Mouse (Mus musculus): ENCODE results near the gene Lrguk. TPM values are rescaled to one million over a fixed set of nuclear protein-coding genes. Genes with fewer than 3 reads are reported as not detected.

Lrguk gene
- polyA plus RNA-seq, 1 experiment from 2014 or later = 2.7 TPM

DNA sequence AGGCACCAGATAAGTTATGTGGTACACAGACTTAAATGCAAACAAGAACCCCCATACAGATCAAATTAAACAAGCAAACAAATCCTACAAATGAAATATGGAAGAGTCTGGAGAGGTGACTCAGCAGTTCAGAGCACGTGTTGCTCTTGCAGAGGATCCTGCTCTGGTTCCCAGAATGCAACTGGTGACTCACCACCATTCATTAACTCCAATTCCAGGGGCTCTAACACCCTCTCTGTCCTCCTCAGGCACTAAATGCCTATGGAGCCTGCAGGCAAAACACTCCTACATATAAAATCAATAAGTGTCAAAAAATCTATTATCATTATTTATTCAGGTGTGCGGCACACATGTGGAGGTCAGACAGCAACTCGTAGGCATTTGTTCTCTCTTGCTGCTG is 4.8 kb downstream of the Lrguk start:
- POLR2A ChIA-PET = no interaction called here
- ATAC-seq = no peak
- no peak for TF ChIP-seq CTCF (IDR thresholded peaks at IDR 0.05)
- no peak for DNase-seq (ENCODE audit: low read depth, low spot score)
- CTCF ChIA-PET = no interaction called here
- no peaks in the 10 kb centered on the region for H3K27me3 ChIP-seq
- in situ Hi-C loops (cut with MboI; ENCODE audit: low pct_unique_long_range_greater_than_20kb) = loop anchor here (25.0 kb wide), 1 partner anchor 1697 kb away; no protein-coding TSS in a partner anchor

DNA sequence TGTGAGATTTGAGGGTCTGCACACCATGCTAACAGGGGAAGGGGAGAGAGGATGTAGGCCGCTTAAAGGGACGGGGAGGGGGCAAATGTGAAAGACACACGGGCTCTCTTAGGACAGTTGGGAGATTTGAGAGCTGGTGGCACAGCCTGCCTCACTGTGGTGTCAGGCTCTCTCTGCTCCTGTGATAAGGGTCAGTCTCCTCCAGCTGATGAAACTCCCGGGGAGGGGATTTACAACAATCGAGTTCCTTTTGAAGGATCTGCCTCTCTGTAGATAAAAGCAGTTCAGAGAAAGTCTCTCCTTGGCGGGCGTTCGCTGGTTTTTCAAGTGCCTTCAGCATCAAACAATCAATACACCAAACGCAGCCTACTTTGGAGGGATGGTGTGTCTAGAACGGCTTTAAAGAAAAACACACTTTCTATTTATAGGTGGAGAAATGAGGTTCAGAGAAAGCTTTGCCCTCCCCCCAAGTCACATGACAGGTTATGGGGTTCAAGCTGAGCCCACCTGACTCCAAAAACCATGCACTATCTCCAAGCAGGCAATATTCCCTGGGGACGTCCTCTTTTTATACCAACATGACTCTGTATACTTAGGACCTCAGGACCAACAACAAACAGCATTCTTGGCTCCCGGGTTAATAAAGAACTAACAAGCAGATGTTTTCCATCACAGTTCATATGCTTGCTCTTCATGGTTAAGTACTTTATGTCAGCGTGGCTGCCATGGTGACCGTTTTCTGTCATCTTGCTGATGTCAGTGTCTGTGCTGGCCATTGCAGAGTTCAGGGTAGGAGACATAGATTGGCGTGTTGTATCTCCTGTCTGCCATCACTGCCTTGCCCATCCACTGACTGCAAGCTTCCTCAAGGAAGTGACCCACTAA is 5.6 kb downstream of the Lrguk start:
- ChIA-PET CTCF (no interaction called here), POLR2A (interaction anchor here (0.5 kb wide), 1 partner anchor 916 kb away, joined by 3 read pairs; no protein-coding TSS in a partner anchor)
- no peak for TF ChIP-seq CTCF (IDR thresholded peaks at IDR 0.05)
- no peaks in the 10 kb centered on the region for H3K27me3 ChIP-seq
- in situ Hi-C loops (cut with MboI; ENCODE audit: low pct_unique_long_range_greater_than_20kb) = loop anchor here (25.0 kb wide), 1 partner anchor 1698 kb away; no protein-coding TSS in a partner anchor
- no peak for DNase-seq (ENCODE audit: low read depth, low spot score)
- ATAC-seq = no peak

DNA sequence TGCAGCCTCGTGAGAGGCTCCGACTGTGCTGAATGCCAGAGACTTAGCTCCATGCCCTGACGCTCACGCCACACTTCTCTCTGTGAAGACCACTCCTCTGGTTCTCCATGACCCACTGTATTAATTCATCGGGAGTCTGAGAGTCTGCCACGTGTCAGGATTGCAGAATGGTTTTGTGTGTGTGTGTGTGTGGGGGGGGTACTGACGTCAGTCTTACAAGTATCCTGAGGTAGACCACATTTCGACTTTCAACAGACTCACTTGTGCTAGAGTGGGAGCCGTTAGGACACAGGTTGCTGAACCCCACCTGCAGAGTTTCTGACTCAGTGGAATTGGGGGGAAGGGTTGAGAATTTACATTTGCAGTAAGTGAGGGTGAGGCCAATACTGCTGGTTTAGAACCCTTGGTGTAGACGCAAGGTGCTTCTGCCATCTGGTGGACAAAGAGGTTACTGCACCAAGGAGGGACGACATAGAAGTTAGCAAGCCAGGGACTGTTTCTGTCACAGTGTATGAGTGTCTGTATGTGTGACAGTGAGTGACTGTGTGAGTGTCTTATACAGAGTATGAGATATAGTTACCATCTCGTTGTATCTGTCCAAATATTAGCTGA is 11.5 kb downstream of the Lrguk start:
- in situ Hi-C loops (cut with MboI; ENCODE audit: low pct_unique_long_range_greater_than_20kb) = loop anchor here (10.0 to 25.0 kb wide), 2 partner anchors 234 to 1703 kb away; no protein-coding TSS in a partner anchor
- ATAC-seq (peak; percentile 31), DNase-seq (ENCODE audit: low read depth, low spot score) (peak; percentile 20)
- no peaks in the 10 kb centered on the region for H3K27me3 ChIP-seq
- POLR2A ChIA-PET = no interaction called here
- CTCF ChIA-PET = interaction anchor here (1.2 kb wide), 1 partner anchor 153 kb away, joined by 3 read pairs; no protein-coding TSS in a partner anchor
- peak; percentile 89 for TF ChIP-seq CTCF (IDR thresholded peaks at IDR 0.05)

DNA sequence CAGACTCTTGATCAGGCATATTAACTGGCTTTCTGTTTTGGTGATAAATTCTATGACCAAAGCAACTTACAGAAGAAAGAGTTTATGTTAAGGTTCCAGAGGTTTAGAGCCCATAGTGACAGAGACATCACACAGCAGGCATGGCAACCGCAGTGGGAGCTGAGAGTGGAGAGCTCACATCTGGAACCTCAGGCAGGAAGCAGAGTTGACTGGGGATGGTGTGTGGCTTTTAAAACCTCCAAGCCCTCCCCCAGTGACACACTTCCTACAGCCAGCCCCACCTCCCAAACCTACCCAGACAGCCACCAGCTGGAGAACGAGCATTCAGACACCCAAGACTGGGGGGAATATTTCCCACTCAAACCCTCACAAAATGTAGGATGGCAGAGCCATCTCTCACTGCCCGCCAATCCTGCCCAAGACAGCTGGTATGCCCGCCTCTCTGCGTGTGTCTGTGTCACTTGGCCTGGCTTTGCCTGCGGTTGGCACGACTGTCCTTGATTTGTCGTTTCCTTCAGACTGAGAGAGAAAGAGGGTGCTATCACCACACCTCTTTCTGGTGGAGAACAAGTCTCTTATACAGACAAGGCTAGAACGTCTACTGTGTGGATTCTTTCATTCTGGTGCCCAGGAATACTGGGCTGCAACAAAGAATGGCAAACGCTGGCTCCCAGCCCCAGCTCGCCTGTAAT is 12.5 kb downstream of the Lrguk start:
- DNase-seq (ENCODE audit: low read depth, low spot score) (no peak), ATAC-seq (no peak)
- ChIA-PET CTCF (interaction anchor here (1.2 kb wide), 1 partner anchor 152 kb away, joined by 3 read pairs; no protein-coding TSS in a partner anchor), POLR2A (no interaction called here)
- no peak for TF ChIP-seq CTCF (IDR thresholded peaks at IDR 0.05)
- H3K27me3 ChIP-seq = no peaks in the 10 kb centered on the region
- in situ Hi-C loops (cut with MboI; ENCODE audit: low pct_unique_long_range_greater_than_20kb) = loop anchor here (10.0 to 25.0 kb wide), 2 partner anchors 233 to 1704 kb away; no protein-coding TSS in a partner anchor

DNA sequence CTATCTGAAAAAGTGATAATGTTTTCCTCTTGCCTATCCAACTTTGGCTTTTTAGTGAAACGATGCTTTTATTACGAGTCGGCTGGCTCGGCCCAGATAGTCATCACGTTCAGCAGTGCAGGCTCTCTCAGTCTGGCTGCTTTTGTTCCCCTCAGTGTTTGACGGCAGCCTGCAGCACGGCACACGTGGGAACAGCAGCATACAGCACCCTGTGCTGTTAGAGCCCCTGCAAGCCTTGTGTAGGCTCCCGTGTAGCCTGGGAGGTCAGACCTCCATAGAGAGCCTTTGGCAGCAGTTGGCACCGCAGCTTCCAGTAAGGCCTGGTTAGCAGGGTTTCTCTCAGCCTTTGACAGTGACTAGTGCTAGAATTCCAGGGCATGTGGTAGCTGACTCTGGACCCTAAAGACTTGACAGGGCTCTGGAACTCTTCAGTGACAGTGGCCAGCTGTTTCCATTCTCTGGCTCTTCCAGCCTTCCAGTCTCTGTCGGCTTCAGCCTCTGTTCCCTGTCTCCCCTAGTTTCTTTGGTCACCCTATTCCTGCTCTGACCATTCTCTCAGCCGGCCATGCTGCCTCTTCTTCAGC is 15.1 kb downstream of the Lrguk start:
- POLR2A ChIA-PET = no interaction called here
- in situ Hi-C loops (cut with MboI; ENCODE audit: low pct_unique_long_range_greater_than_20kb) = loop anchor here (10.0 to 25.0 kb wide), 2 partner anchors 230 to 1707 kb away; no protein-coding TSS in a partner anchor
- no peak for ATAC-seq
- TF ChIP-seq CTCF (IDR thresholded peaks at IDR 0.05) = no peak
- no peaks in the 10 kb centered on the region for H3K27me3 ChIP-seq
- CTCF ChIA-PET = interaction anchor here (1.6 kb wide), 1 partner anchor 150 kb away, joined by 4 read pairs; no protein-coding TSS in a partner anchor
- no peak for DNase-seq (ENCODE audit: low read depth, low spot score)

DNA sequence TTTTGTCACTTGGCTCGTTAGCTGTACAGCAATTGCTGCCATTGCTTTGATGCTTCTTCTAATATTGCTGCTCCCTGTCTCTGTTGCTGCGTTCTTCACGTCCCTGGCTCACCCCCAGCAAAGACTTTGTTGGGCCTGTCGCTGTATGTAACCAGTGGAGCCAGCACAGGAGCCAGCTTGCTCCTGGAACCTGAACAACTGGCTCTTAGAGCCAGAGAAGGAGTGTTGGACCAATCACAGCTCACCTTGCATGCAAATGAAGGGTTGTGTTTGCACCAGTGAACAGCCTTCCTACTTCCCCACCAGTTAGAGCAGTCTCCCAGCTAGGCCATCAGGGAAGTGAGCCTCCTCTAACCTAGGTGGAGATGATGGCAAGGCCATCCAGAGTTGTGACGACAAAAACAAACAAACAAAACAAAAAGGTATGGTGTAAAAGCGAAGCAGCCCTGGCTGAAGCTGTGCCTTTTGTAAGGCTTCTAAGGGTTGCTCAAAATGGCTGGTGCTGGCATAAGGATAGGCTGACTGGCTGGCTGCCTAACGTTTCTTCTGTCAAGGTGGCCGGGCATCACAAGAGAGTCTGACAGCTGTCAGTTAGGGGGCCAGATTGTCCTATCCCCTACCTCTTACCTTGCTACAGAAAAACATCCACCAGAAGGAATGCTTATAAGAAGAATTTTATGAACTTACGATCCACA is 15.7 kb downstream of the Lrguk start:
- in situ Hi-C loops (cut with MboI; ENCODE audit: low pct_unique_long_range_greater_than_20kb) = loop anchor here (10.0 to 25.0 kb wide), 2 partner anchors 230 to 1708 kb away; no protein-coding TSS in a partner anchor
- ChIA-PET POLR2A (interaction anchor here (0.5 kb wide), 1 partner anchor 14 kb away, joined by 3 read pairs; no protein-coding TSS in a partner anchor), CTCF (interaction anchor here (1.6 kb wide), 1 partner anchor 149 kb away, joined by 4 read pairs; no protein-coding TSS in a partner anchor)
- ATAC-seq (no peak), DNase-seq (ENCODE audit: low read depth, low spot score) (no peak)
- no peak for TF ChIP-seq CTCF (IDR thresholded peaks at IDR 0.05)
- no peaks in the 10 kb centered on the region for H3K27me3 ChIP-seq

DNA sequence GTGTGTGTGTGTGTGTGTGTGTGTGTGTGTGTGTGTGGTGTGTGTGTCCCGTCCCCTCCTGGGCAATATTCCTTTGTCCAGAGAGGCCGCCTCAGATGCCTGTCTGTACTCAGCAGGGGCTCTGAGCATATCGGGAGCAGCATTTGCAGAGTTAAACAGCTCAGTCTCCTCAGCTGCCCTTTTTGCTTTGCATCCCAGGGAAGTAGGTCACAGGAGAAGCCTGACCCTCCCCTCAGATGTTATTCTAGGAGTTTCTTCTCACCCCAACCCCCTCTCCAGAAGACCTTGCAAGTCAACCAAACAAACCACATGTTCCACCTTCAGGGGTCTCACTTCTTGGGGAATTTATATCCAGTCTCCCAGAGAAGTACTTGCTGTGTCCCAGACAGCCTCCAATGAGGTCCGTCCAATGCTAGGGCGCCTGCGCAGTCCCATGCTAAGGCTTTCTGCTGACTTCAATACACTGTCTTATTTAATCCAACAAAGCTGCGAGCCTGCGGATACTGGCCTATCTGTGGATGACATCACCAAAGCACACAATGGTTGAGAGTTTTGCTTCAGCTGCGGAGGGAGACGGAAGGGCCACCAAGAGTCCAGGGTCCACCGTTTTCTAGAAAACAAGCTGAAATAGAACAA is 17.4 kb downstream of the Lrguk start:
- DNase-seq (ENCODE audit: low read depth, low spot score) (no peak), ATAC-seq (no peak)
- CTCF ChIA-PET = interaction anchor here (1.0 kb wide), 1 partner anchor 20 kb away, joined by 3 read pairs; no protein-coding TSS in a partner anchor
- TF ChIP-seq CTCF (IDR thresholded peaks at IDR 0.05) = no peak
- H3K27me3 ChIP-seq = no peaks in the 10 kb centered on the region
- POLR2A ChIA-PET = no interaction called here
- in situ Hi-C loops (cut with MboI; ENCODE audit: low pct_unique_long_range_greater_than_20kb) = loop anchor here (10.0 to 25.0 kb wide), 2 partner anchors 228 to 1709 kb away; no protein-coding TSS in a partner anchor

DNA sequence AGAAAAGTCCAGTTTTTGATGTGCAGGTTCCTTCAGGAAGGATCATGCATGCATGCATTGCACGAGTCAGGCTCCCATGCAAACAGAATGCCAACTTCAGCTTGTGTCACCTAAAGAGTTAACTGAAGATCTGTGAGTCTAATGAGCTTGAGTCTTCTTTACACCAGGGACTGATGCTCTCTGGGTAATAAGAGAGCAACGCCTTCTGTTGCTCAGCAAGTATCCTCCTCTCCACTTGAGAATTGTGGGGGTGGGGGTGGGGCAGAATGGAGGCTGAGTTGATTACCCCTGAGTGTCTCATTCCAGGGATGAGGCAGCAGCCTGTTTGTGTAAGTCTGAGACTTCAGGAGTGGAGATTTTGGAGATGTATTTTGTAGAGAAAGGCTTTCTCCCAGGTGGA is 20.2 kb downstream of the Lrguk start:
- ChIA-PET CTCF (no interaction called here), POLR2A (no interaction called here)
- in situ Hi-C loops (cut with MboI; ENCODE audit: low pct_unique_long_range_greater_than_20kb) = loop anchor here (10.0 to 25.0 kb wide), 2 partner anchors 225 to 1712 kb away; no protein-coding TSS in a partner anchor
- no peak for TF ChIP-seq CTCF (IDR thresholded peaks at IDR 0.05)
- DNase-seq (ENCODE audit: low read depth, low spot score) (no peak), ATAC-seq (no peak)
- H3K27me3 ChIP-seq = no peaks in the 10 kb centered on the region

DNA sequence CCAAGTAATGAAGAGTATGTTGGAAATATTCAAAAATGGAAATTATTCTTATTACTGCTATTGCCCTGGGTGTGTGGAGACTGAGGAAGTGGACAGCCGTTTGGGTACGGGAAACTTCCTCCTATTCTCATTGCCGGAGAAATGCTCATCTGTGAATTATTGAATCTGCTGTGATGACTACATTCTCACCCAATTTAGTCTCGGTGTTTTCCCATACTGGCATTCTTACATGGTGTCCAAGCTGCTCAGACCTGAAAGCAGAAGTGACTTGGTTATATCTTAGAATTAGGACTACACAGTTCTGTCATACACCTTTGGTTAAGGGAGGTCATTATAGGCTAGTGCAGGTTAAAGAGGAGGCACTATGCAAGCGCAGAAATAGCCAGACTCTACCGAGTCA is 30.5 kb downstream of the Lrguk start:
- ATAC-seq (no peak), DNase-seq (ENCODE audit: low read depth, low spot score) (no peak)
- ChIA-PET CTCF (interaction anchor here (0.6 kb wide), 1 partner anchor 667 kb away, joined by 3 read pairs; no protein-coding TSS in a partner anchor), POLR2A (no interaction called here)
- TF ChIP-seq CTCF (IDR thresholded peaks at IDR 0.05) = no peak
- H3K27me3 ChIP-seq = peaks cover 7% of the 10 kb centered on the region
- in situ Hi-C loops (cut with MboI; ENCODE audit: low pct_unique_long_range_greater_than_20kb) = no loop called here
